Mouse (Mus musculus) gastrocnemius, adult 8-10 months (tissue): ENCODE results near the gene Nf1. TPM values are rescaled to one million over a fixed set of nuclear protein-coding genes. Genes with fewer than 3 reads are reported as not detected.

ENCODE experiments used
- DNase-seq, 2 experiments: peaks; one replicate each; pipeline ENCODE4 v3.0.0; 2022; ENCODE audit warnings: low spot score in 2 of 2
- total RNA-seq, 4 experiments: library from RNA; stranded (reverse); gene quantifications; 2 replicates each; pipeline ENCODE4 v1.2.4; 2022

The Nf1 gene
- total RNA-seq, 4 experiments from 2014 or later: 13.8 to 17.5 (median 16.6) TPM

DNA sequence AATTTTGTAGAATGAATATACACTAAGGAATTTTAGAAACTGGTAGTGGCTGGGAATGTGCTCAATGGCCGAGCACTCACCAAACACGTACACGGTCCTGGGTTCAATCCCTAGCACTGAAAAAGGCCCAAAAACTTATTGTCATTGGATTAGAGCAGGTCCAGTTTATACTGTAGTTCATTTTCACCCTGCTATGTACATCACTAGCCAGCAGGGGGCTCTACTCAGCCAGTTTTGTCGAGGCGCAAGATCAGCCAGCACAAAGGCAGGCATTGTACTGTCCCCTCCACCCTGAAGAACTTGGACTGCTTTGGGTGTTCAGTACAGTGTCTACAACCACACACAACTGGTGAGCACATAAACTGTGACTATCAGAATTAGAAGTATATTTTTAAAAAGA, 244.7 kb downstream of the Nf1 start:
- peak in 1 of 2 experiments; percentile 27 for DNase-seq

DNA sequence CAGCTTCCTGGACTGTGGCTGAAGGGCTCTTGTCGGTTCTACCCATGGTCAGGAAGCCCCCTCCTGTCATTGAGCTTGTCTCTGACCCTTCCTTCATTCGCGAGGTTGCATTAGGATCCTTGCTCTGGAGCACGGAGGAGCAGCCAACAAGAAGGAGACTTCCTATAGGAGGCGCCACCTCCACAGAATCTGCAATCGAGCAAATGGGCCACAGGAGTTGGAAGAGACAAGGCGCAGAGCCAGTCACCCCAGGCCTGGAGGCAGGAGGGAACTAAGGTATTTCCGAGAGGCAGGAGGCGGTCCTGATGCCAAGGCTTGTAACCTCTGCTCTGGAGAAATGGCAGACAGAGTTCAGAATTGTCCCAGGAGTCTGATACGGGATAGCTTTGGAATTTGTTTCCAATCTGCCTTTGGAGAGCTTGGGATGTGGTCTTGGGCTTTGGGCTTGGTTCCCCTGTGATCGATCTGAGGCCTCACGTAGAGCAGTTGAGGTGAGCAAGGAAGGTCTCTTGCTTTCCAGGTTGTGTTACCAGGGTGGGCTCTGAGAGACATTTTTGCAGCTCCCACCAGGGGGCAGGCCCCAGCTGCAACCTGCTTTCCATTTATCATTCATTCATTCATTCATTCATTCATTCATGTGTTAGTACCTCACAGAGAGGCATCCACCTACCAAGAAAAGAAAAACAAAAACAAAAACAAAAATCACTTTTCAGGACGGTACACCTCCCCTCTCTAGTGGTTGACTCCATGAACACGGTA, 250.0 kb downstream of the Nf1 start:
- no peak for DNase-seq

DNA sequence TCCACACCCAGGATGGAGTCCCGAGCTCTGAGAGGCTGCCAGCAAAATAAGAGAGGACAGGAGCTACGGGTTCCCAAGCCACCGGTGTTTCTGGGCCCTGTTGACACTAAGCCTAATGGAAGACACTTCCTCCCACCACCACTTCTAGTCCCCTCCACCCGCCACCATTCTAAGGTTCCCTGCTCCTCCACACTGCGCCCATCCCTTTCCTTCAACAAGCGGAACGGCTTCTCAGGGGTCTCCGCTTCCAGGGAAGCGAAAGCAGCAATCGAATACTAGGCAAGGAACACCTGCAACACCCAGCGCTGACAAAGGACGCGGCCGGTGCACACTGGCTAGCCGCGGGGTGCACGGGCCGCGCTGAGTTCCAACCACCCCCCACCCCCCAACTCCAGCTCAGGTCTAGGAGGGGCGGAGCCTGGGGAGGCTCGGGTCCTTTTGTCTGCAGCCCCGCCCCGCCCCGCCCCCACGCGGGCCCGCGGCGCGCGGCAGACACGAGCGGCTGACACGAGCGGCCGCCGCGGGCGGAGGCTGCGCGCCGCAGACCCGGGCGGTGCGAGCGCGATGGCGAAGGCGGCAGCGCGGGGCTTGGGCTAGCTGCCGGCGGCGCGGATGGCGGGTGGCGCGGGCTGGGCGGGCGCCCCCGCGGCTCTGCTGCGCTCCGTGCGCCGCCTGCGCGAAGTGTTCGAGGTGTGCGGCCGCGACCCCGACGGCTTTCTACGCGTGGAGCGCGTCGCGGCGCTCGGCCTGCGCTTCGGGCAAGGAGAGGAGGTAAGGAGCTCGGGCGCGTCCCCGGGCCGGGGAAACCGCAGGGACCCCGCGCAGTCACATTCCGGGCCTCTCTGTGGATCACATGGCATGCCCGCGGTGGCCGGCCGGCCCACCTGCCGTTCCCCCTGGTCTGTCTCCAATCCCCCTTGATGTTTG, 251.4 kb downstream of the Nf1 start, which contains the start of gene Rab11fip4:
Gene Rab11fip4 (plus strand): TSS at position 549 of the 927 bp plus-strand sequence.
- no peak for DNase-seq

DNA sequence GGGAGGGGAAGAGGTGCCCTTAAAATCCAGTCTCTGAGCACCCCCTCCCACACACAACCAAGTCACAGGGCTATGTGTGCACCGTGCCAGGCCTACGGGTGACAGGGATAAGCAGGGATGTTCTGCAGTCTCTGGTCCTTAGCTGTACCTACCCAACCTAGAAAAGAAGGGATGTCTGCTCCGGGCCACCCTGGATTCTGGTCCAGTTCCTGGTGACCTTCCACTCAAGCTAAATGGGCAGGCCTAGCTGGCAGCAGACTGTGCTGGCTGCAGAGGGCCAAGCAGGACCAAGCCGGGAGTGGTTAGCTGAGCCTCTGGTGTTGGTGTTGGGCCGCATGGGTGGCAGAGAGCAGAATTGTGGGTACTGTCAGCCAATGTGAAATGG, 252.1 kb downstream of the Nf1 start:
- no peak for DNase-seq

DNA sequence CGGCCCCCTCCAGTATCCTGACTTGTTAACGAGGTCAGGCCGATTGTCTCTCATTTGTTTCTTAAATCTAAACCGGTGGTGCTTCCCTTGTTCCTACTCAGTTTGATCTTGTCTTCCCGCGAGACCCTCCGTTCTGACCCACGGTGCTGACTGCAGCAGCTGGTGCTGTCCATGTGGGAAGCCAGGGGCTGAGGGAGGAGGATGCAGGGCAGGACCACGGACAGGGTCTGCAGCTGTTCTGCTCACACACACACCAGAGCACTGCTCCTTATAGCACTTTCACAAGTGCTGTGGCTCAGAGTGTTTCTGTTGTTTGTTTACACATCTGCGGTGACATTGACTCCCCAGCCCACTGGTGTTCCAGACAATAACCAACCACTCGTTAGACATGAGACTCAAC, 254.0 kb downstream of the Nf1 start:
- DNase-seq: no peak

DNA sequence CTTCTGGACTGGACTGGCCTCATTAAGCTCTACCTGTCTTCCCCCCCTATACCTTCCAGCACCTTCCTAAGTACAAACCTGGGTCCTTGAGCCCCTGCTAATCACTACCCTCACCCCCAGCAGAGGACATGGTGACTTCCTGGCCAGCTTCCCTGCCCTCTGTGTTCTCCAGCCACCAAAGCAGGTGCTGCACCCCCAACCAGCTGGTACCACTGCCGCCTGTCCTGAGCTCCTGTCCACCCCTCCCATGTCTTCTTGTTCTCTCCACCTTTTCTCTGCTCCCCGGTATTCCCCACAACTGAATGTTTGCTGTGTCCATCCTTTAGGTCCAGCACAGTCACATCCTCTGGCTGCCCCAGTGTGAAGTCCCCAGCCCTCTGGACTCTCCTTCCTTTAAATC, 271.0 kb downstream of the Nf1 start:
- no peak for DNase-seq

DNA sequence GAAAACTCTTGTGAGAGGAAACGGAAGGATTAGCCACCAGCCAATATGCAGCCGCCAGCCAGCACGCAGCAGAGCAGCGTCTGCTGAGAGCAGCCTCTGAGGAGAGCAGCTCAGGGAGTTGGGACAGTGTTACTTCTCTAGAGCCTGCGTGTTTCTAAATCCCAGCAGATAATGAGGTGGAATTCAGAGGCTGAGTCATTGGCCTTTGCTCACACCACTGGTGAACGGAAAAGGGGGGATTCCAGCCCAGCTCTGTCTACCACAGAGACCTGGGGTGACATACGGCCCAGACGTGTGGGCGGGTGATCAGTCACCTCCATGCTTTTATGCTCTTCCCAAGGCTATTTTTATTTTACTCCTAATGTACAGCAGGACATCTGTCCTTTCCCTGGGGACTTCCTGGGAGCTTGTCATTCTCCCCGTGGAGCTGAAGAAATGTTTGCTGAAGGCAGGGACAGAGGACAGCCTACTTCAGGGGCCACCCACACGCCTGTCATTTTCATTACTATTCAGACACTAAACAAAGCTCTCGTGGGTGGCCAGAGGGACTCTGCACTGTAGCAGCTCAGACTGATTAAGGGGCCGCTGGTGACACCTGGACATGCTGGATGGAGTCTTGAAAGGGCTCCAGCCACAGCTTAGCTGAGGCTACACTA, 271.6 kb downstream of the Nf1 start:
- no peak for DNase-seq

DNA sequence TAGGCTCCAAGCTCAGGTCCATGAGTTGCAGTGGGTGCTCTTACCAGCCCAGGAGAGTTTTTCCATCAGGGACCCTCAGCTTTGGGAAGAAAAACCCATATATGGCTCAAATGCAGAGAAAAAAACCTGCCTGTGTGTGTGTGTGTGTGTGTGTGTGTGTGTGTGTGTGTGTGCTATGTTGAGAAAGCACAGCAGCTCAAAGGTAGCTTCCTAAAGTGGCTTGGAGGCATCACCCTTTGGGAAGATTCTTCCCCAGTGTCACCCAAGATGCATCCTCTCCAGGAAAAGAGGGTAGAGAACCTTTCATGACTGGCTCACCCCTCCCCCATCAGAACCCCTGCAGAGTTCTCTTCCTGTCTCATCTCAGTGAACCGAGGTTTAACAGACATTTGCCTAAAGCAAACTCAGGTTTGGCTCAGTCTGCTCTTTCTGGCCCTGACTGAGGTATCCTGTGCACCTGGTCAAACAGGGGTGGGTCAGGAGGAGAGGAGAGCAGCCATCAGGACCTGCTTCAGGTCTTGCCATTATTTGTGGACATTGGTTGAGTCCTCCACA, 272.6 kb downstream of the Nf1 start:
- no peak for DNase-seq

DNA sequence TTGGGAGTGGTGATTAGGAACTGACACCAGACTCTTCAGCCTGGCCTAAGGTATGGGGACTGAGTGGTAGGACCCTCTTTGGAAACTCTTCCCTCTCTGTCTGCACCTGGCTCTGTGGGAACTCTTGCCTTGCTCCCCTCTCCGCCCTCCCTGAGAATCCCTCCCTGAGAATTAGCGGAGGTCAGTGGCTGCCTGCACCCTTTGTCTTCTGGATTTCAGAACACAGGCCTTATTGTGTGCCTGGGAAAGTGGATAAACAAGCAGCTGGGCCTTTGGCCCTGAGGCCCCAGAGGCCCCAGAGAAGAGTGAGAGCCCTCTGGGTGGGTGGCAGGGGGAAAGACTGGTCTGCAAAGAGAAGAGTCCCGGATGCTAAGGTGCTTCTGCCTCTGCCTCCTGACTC, 273.6 kb downstream of the Nf1 start:
- no peak for DNase-seq

DNA sequence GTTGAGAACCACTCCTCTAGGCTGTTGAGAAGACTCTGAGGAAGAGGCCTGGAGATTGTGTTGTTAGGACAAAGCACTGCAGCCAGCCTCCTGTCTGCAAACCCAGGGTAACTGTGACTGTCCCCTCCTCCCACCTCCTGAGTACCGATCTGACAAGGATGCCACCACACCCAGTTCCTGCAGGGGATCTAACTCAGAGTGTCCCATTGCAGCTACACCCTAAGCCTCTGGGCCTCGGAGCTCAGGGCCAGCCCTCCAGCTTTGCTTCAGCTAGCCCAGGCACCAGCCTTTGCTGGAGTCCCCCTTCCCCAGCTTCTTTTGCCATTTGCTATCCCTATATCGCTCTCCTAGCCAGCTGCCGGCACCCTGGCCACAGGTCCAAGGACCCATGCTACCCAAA, 274.2 kb downstream of the Nf1 start:
- no peak for DNase-seq

DNA sequence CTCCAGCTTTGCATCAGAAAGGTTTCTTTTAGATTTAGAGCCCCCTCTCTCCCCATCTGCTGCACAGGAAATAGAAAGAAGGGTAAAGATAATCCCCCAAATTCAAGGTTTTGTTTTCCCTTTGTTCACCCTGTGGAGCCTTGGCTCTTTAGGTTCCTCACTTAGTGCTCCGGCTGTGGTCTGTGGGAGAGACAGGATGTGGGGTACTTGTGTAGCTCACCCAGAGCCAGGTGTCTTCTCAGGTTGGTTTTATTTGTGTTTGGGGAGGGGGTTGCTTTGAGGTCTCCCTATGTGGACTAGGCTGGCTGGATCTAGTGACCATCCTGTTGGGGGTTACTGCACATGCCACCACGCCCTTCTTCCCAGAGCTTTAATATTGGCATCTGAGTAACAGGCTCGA, 275.4 kb downstream of the Nf1 start:
- no peak for DNase-seq

DNA sequence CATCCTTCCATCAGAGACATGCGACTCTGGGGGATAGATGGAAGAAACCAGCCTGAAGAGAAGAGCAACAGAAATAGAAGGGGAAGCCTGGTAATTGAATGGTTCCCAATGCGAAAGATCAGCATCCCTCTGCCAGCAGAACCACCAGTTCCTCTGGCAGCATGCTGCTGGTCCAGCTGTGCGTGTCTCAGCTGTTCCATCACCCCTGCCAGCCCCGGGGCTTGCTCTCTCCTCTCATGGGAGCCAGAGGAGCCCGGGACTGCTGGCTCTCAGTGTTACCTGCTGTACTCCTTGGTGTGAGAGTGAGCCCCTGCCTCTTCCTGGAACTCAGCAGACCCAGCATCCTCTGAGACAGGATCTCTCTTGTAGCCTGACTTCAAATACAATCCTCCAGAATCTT, 276.4 kb downstream of the Nf1 start:
- no peak for DNase-seq

DNA sequence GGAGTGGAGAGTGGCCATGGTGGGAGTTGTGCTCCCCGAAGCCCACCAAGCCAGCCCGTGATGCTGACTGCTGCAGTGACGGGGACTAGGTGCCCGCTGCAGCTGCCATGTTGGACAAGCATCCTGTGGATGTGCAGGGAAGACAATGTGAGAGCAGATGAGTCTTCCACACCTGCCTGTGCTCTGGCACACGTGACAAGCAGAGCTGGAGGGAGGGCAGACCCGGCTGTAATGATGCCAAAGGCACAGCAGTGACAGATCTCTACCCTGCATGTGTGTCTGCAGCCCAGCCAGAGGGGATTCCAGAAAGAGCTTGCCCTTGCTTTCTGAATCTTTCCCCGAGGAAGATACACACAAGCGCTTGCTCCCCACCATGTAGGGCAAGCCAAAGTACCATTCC, 278.5 kb downstream of the Nf1 start:
- DNase-seq: no peak

DNA sequence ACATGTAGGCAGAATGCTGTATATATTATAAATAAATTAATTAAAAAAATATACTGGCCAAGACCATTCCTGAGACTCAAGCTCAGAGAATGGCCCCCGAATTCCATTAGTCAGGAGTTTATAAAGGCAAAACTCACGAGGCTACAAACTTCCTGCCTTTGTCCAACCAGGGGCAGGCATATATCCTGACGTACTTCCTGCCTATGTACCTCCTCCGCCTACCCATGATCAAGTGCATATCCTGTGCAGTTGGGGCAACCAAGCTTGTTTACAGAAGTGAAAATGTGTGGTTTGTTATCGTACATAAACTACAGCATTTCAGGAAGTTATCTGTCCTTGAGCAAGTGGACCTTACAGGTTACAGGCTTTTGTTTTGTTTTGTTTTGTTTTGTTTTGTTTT, 283.5 kb downstream of the Nf1 start:
- DNase-seq: no peak

DNA sequence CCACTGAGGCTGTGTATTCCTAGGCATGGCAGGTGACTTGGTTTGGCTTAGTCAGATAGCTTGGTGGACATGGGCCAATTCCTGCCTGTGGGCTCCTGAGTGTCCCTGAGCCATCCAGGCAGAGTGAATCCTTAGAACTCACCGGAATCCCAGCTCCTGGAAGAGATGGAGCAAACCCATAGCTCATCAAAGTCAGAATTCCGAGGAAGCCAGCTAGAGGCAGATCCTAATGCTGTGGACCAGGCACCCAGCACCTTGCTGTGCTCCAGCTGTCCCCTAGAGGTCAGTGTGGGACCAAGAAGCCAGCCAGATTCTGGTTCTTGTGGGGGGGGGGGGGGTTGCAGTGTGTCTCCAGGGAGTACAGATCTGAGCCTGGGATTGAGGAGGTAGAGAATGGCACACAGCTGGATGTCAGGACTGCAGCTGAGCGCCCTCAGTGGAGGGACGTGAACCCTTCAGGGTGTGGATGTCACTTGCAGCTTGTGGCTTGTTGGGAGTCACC, 285.4 kb downstream of the Nf1 start:
- peak; percentile 29 to 62 for DNase-seq

DNA sequence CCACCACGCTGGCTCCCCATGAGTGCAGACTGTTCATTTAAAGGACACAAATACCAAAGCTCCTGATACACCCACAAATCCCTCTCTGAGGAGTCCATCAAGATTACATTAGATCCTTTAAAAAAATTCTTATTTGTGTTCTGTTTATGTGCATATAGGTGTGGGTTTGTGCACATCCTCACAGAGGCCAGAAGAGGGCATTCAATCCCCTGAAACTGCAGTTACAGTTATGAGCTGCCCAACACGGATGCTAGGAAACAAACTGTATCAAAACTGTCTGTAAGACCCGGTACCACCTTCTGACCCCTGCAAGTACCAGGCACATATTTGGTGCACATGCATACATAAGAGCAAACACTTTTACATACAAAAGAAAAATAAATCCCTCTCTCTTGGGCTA, 289.2 kb downstream of the Nf1 start:
- no peak for DNase-seq

DNA sequence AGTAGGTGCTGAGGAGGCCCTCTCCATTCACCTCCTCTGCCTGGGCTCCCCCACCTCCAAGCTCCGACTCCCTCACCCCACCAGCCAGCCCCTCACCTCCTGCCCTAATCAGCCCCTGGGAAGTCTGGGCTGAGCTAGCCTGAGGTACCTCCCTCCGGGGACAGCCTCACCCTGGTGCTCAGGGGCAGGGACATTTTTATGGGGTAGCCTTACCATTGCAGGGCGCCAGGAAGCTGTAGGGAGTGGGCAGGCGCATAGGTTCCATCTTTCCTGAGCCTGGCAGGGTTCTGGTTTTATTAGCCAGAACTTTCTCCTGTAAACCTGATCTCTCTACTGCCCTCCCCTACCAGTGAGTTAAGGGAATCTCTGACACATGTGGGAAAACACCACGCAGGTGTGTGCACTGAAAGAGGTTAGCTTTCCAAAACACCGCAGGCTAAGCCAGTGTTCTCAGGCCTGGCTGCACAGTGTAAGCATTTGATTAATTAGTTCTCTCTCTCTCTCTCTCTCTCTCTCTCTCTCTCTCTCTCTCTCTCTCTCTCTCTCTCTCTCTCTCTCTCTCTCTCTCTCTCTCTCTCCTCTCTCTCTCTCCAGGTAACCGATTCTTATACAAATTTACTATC, 290.4 kb downstream of the Nf1 start:
- no peak for DNase-seq

DNA sequence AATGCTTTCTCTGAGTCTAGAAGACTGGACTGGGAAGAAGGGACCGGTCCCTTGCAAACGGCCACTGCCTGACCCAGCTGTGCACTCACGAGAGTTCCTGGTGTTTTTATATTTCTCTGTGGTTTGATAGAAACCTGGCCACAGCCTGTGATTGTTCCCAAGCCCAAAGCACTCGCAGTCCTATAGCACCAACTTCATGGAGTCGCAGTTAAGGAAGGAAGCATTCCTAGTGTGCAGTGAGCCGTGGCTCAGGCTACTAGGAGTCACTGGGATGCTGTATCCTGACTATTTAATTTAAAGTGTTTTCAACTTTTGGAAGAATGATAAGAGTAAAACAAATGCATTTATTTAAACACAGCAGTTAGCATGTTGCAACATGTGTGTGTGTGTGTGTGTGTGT, 291.0 kb downstream of the Nf1 start:
- no peak for DNase-seq
